Mouse (Mus musculus): ENCODE data around the gene Iqcf4. TPM values are rescaled to one million over a fixed set of nuclear protein-coding genes. Genes with fewer than 3 reads are reported as not detected.

The Iqcf4 gene
- polyA plus RNA-seq, 1 experiment from 2014 or later = not detected

- Histone ChIP-seq H3K4me2 (replicated peaks; ENCODE audit: low read depth, low read length) (no peak overlapping the region), H3K4me1 (replicated peaks; ENCODE audit: control insufficient read depth, insufficient read depth, low read length) (no peaks in the 10 kb centered on the region), H3K27ac (ENCODE audit: low read depth, low read length) (no peak overlapping the region), H3K9me3 (ENCODE audit: control insufficient read depth, low read length) (no peaks in the 10 kb centered on the region), H3K27me3 (ENCODE audit: control insufficient read depth, insufficient read depth, low read length) (no peaks in the 10 kb centered on the region), H3K4me3 (ENCODE audit: low read depth, low read length) (no peak overlapping the region), H3K9ac (ENCODE audit: low read depth, low read length) (no peak overlapping the region), H3K36me3 (ENCODE audit: control insufficient read depth, insufficient read depth, low read length) (no peaks in the 10 kb centered on the region)
- ATAC-seq (ENCODE audit: low FRiP score) (no peak), DNase-seq (ENCODE audit: low spot score) (no peak)
- WGBS = 92% methylated on average over 11 of the region's 11 CpGs
These were observed 8.5 kb downstream of the Iqcf4 start for GRCm38 (mm10) chr9:106562291-106562690.

GRCm38 (mm10) chr9:106561531-106561930 is 9.3 kb downstream of the Iqcf4 start, which contains the start of gene Iqcf3:
TSS of gene Iqcf3 (minus strand) at chr9:106561631.
- no peak within 1 kb of the TSS for H3K27ac ChIP-seq (ENCODE audit: low read depth, low read length)
- no peak within 1 kb of the TSS for H3K4me3 ChIP-seq (ENCODE audit: low read depth, low read length)
- no peaks in the 10 kb centered on the region for H3K27me3 ChIP-seq (ENCODE audit: control insufficient read depth, insufficient read depth, low read length)
- H3K36me3 ChIP-seq (ENCODE audit: control insufficient read depth, insufficient read depth, low read length) = no peaks in the 10 kb centered on the region
- H3K4me1 ChIP-seq (replicated peaks; ENCODE audit: control insufficient read depth, insufficient read depth, low read length) = no peaks in the 10 kb centered on the region
- H3K4me2 ChIP-seq (replicated peaks; ENCODE audit: low read depth, low read length) = no peak within 1 kb of the TSS
- no peak within 1 kb of the TSS for H3K9ac ChIP-seq (ENCODE audit: low read depth, low read length)
- H3K9me3 ChIP-seq (ENCODE audit: control insufficient read depth, low read length) = no peaks in the 10 kb centered on the region
- ATAC-seq (ENCODE audit: low FRiP score) (no peak), DNase-seq (ENCODE audit: low spot score) (no peak)
- 89% methylated on average over 5 of the region's 5 CpGs for WGBS

- no peaks in the 10 kb centered on the region for H3K36me3 ChIP-seq (ENCODE audit: control insufficient read depth, insufficient read depth, low read length)
- H3K9ac ChIP-seq (ENCODE audit: low read depth, low read length) = no peak overlapping the region
- WGBS = 92% methylated on average over 11 of the region's 11 CpGs
- no peak overlapping the region for H3K4me2 ChIP-seq (replicated peaks; ENCODE audit: low read depth, low read length)
- ATAC-seq (ENCODE audit: low FRiP score) = no peak
- H3K4me3 ChIP-seq (ENCODE audit: low read depth, low read length) = no peak overlapping the region
- no peak for DNase-seq (ENCODE audit: low spot score)
- H3K27ac ChIP-seq (ENCODE audit: low read depth, low read length) = no peak overlapping the region
- no peaks in the 10 kb centered on the region for H3K27me3 ChIP-seq (ENCODE audit: control insufficient read depth, insufficient read depth, low read length)
- no peaks in the 10 kb centered on the region for H3K9me3 ChIP-seq (ENCODE audit: control insufficient read depth, low read length)
- no peaks in the 10 kb centered on the region for H3K4me1 ChIP-seq (replicated peaks; ENCODE audit: control insufficient read depth, insufficient read depth, low read length)
These were observed 35.8 kb downstream of the Iqcf4 start for GRCm38 (mm10) chr9:106534975-106535374.

GRCm38 (mm10) chr9:106534296-106534695 is 36.5 kb downstream of the Iqcf4 start:
- H3K4me1 ChIP-seq (replicated peaks; ENCODE audit: control insufficient read depth, insufficient read depth, low read length) = no peaks in the 10 kb centered on the region
- H3K4me3 ChIP-seq (ENCODE audit: low read depth, low read length) = no peak overlapping the region
- no peak for ATAC-seq (ENCODE audit: low FRiP score)
- no peak overlapping the region for H3K9ac ChIP-seq (ENCODE audit: low read depth, low read length)
- H3K27ac ChIP-seq (ENCODE audit: low read depth, low read length) = no peak overlapping the region
- no peak overlapping the region for H3K4me2 ChIP-seq (replicated peaks; ENCODE audit: low read depth, low read length)
- H3K9me3 ChIP-seq (ENCODE audit: control insufficient read depth, low read length) = no peaks in the 10 kb centered on the region
- WGBS = 91% methylated on average over 7 of the region's 7 CpGs
- DNase-seq (ENCODE audit: low spot score) = no peak
- no peaks in the 10 kb centered on the region for H3K36me3 ChIP-seq (ENCODE audit: control insufficient read depth, insufficient read depth, low read length)
- no peaks in the 10 kb centered on the region for H3K27me3 ChIP-seq (ENCODE audit: control insufficient read depth, insufficient read depth, low read length)

- H3K27ac ChIP-seq (ENCODE audit: low read depth, low read length) = no peak overlapping the region
- H3K9ac ChIP-seq (ENCODE audit: low read depth, low read length) = no peak overlapping the region
- H3K4me3 ChIP-seq (ENCODE audit: low read depth, low read length) = no peak overlapping the region
- H3K4me1 ChIP-seq (replicated peaks; ENCODE audit: control insufficient read depth, insufficient read depth, low read length) = no peaks in the 10 kb centered on the region
- DNase-seq (ENCODE audit: low spot score) (peak; percentile 64), ATAC-seq (ENCODE audit: low FRiP score) (no peak)
- H3K4me2 ChIP-seq (replicated peaks; ENCODE audit: low read depth, low read length) = no peak overlapping the region
- H3K27me3 ChIP-seq (ENCODE audit: control insufficient read depth, insufficient read depth, low read length) = no peaks in the 10 kb centered on the region
- H3K9me3 ChIP-seq (ENCODE audit: control insufficient read depth, low read length) = no peaks in the 10 kb centered on the region
- WGBS = 36% methylated on average over 3 of the region's 3 CpGs
- no peaks in the 10 kb centered on the region for H3K36me3 ChIP-seq (ENCODE audit: control insufficient read depth, insufficient read depth, low read length)
These were observed 39.0 kb downstream of the Iqcf4 start for GRCm38 (mm10) chr9:106531833-106532232.

- H3K4me1 ChIP-seq (replicated peaks; ENCODE audit: control insufficient read depth, insufficient read depth, low read length) = no peaks in the 10 kb centered on the region
- no peak overlapping the region for H3K4me2 ChIP-seq (replicated peaks; ENCODE audit: low read depth, low read length)
- 85% methylated on average over 8 of the region's 8 CpGs for WGBS
- H3K9me3 ChIP-seq (ENCODE audit: control insufficient read depth, low read length) = no peaks in the 10 kb centered on the region
- DNase-seq (ENCODE audit: low spot score) (no peak), ATAC-seq (ENCODE audit: low FRiP score) (no peak)
- no peak overlapping the region for H3K27ac ChIP-seq (ENCODE audit: low read depth, low read length)
- no peak overlapping the region for H3K4me3 ChIP-seq (ENCODE audit: low read depth, low read length)
- H3K9ac ChIP-seq (ENCODE audit: low read depth, low read length) = no peak overlapping the region
- no peaks in the 10 kb centered on the region for H3K36me3 ChIP-seq (ENCODE audit: control insufficient read depth, insufficient read depth, low read length)
- no peaks in the 10 kb centered on the region for H3K27me3 ChIP-seq (ENCODE audit: control insufficient read depth, insufficient read depth, low read length)
These were observed 50.9 kb downstream of the Iqcf4 start for GRCm38 (mm10) chr9:106519909-106520308.

GRCm38 (mm10) chr9:106519433-106519832 is 51.4 kb downstream of the Iqcf4 start:
- DNase-seq (ENCODE audit: low spot score) (no peak), ATAC-seq (ENCODE audit: low FRiP score) (no peak)
- Histone ChIP-seq H3K27ac (ENCODE audit: low read depth, low read length) (no peak overlapping the region), H3K9me3 (ENCODE audit: control insufficient read depth, low read length) (no peaks in the 10 kb centered on the region), H3K27me3 (ENCODE audit: control insufficient read depth, insufficient read depth, low read length) (no peaks in the 10 kb centered on the region), H3K4me2 (replicated peaks; ENCODE audit: low read depth, low read length) (no peak overlapping the region), H3K4me3 (ENCODE audit: low read depth, low read length) (no peak overlapping the region), H3K36me3 (ENCODE audit: control insufficient read depth, insufficient read depth, low read length) (no peaks in the 10 kb centered on the region), H3K9ac (ENCODE audit: low read depth, low read length) (no peak overlapping the region), H3K4me1 (replicated peaks; ENCODE audit: control insufficient read depth, insufficient read depth, low read length) (no peaks in the 10 kb centered on the region)
- whole genome bisulfite sequencing = 85% methylated on average over 2 of the region's 2 CpGs

Other genes starting within 250 kb of the Iqcf4 start
- gene Dusp7, start 202.4 kb downstream of the Iqcf4 start, polyA plus RNA-seq (2014; fragmentation: Nextera tagmentation; extraction: Ambion mirVana) = 25.0 and 25.8 TPM in 2 replicates
- gene Rpl29, start 141.5 kb downstream of the Iqcf4 start, polyA plus RNA-seq (2014; fragmentation: Nextera tagmentation; extraction: Ambion mirVana) = 882 and 903 TPM in 2 replicates
- gene Acy1, start 132.7 kb downstream of the Iqcf4 start, polyA plus RNA-seq (2014; fragmentation: Nextera tagmentation; extraction: Ambion mirVana) = 26.4 and 30.3 TPM in 2 replicates
- 4.2 and 6.0 TPM in 2 replicates for gene Abhd14b, start 123.5 kb downstream of the Iqcf4 start, polyA plus RNA-seq (2014; fragmentation: Nextera tagmentation; extraction: Ambion mirVana)
- 31.2 and 34.7 TPM in 2 replicates for gene Abhd14a, start 123.3 kb downstream of the Iqcf4 start, polyA plus RNA-seq (2014; fragmentation: Nextera tagmentation; extraction: Ambion mirVana)
- 222 and 249 TPM in 2 replicates for gene Pcbp4, start 117.7 kb downstream of the Iqcf4 start, polyA plus RNA-seq (2014; fragmentation: Nextera tagmentation; extraction: Ambion mirVana)
- gene Gpr62, start 105.1 kb downstream of the Iqcf4 start, polyA plus RNA-seq (2014; fragmentation: Nextera tagmentation; extraction: Ambion mirVana) = 0.22 and 0.29 TPM in 2 replicates
- gene Rrp9, start 95.0 kb downstream of the Iqcf4 start, polyA plus RNA-seq (2014; fragmentation: Nextera tagmentation; extraction: Ambion mirVana) = 41.3 and 42.2 TPM in 2 replicates
- 0.54 and 1.4 TPM in 2 replicates for gene Parp3, start 94.0 kb downstream of the Iqcf4 start, polyA plus RNA-seq (2014; fragmentation: Nextera tagmentation; extraction: Ambion mirVana)
- not detected in 2 replicates for gene Iqcf1, start 71.0 kb downstream of the Iqcf4 start, polyA plus RNA-seq (2014; fragmentation: Nextera tagmentation; extraction: Ambion mirVana)
- not detected in 2 replicates for gene Iqcf5, start 56.4 kb downstream of the Iqcf4 start, polyA plus RNA-seq (2014; fragmentation: Nextera tagmentation; extraction: Ambion mirVana)
- not detected in 2 replicates for gene Iqcf3, start 9.4 kb downstream of the Iqcf4 start, polyA plus RNA-seq (2014; fragmentation: Nextera tagmentation; extraction: Ambion mirVana)
- not detected in 2 replicates for gene Iqcf6, start 55.6 kb upstream of the Iqcf4 start, polyA plus RNA-seq (2014; fragmentation: Nextera tagmentation; extraction: Ambion mirVana)
- gene Grm2, start 85.1 kb upstream of the Iqcf4 start, polyA plus RNA-seq (2014; fragmentation: Nextera tagmentation; extraction: Ambion mirVana) = 9.5 and 9.7 TPM in 2 replicates
- 28.1 and 30.0 TPM in 2 replicates for gene Tex264, start 114.9 kb upstream of the Iqcf4 start, polyA plus RNA-seq (2014; fragmentation: Nextera tagmentation; extraction: Ambion mirVana)
- gene Rad54l2, start 218.2 kb upstream of the Iqcf4 start, polyA plus RNA-seq (2014; fragmentation: Nextera tagmentation; extraction: Ambion mirVana) = 6.3 and 8.8 TPM in 2 replicates

Data from hindbrain, embryonic 11.5 days (tissue).